Mouse (Mus musculus): ENCODE measurements at regions not wholly inside any gene's neighbourhood (a gene's known extent, or its start where the extent isn't known, plus 50 kb on each side); places are given as distances from the start of the nearest gene placed in this dataset.

DNA sequence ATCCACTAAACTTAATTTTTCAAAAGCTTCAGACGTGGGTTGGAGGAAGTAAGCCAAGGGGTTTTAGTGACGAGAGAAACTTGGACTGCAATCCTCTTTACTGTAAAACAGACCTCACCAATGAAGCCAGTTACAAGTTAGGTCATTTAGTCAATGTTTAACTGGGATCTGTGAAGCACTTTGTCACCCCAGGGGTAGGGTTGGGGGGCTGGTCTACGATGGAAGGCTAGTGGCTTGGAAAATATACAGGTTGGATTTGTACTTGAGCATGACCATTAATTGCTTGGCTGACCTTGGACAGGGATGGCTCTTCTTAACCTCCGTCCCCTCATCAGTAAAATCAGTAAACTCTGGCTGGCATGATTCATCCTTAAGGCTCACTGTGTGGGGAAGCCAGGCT is 142.2 kb downstream of the Pax1 start:
- no peak for DNase-seq

DNA sequence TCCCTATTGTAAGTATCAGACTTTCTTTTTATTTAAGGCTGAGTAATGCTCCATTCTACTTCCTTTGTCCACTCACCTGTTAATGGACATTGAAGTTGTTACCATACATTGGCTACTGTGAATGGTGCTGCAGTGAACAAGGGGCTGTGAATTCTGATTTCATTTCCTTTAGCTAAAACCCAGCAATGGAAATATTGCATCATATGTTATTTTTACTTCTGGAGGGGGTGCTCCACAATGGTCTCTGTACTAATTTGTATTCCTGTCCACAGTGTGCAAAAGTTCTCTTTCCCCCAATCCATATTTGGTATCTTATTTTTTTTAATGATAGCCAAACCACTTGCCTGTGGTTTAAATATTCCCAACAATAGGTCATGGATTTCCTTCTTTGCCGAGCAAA is 137.0 kb downstream of the Pax1 start:
- no peak for DNase-seq

DNA sequence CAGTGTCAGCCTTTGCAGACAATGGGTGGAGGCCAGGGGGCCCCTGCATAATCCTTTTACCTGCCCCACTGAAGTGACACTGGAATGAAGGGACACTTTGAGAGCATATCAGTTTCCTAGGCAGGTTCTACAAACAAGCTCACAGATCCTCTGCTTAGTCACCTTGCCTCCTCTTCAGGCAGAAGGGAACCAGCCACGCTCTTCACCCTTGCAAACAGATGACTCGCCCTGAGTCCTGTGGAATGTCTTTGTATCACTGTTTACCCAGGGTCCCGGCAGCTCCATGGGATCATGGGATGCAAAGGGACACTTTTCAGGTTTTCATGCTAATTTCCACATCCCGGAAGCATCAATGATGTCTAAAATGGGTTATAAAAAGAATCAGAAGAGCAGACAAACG is 94.2 kb downstream of the Pax1 start:
- DNase-seq = no peak

DNA sequence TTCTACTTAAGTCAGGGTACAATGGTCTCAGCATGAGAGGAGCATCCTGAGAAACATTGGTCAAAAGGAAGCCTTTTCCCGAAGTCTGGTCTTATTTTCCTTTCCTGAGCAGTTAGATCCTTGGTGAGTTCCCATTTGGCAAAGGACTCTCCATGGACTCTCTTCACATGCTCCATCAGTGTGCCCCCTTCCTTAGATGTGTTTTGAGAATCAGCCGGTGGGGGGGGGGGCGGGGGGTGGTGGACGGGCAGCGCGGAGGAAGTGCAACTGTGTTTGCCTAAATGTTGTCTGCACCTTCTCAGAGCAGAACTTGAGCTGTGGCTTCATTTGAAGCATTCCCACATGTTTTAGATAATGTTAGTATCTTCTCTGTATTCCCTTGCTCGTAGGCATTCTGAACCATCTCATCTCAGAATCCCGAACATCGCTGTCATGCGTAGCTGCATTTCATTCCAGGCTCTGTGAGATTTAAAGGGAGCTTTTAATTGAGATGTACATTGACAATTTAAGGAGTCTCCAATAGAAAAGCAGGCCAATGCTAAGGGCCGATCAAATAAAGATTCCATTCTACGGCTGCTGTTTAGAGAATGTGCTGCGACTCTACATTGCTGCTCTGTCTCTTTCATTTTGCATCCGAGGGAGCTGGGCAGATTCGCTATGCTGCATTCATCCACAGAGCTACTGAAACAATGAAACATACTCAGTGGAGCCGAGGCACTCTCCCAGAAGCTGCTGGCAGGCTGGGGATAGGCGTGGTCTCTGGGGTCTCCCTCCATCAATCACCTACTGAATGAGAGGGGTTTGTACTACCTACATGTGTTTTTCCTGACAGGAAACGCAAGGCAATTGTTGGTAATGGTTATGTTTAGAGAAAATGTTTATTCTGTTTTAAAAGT is 92.9 kb downstream of the Pax1 start:
- no peak for DNase-seq
